Mouse (Mus musculus) heart, adult 2 months (tissue): ENCODE results near the gene Bcas3. TPM values are rescaled to one million over a fixed set of nuclear protein-coding genes. Genes with fewer than 3 reads are reported as not detected.

ENCODE experiments used
- DNase-seq, 2 experiments: peaks; one replicate each; pipeline ENCODE4 v3.0.0; 2021
- H3K27ac ChIP-seq: fragments of 200-600 bp; 2 replicates; pipeline ENCODE4 v1.8.1; 2022
- H3K27me3 ChIP-seq: fragments of 200-500 bp; 2 replicates; pipeline ENCODE4 v1.6.1; 2012; ENCODE audit warnings: mild to moderate bottlenecking, low read length, inconsistent platforms, mixed read lengths; ENCODE audit not compliant: control insufficient read depth, insufficient read depth
- H3K36me3 ChIP-seq: fragments of 200-500 bp; 2 replicates; pipeline ENCODE4 v1.6.1; 2012; ENCODE audit warnings: low read length, inconsistent platforms; ENCODE audit not compliant: control insufficient read depth, insufficient read depth
- H3K4me1 ChIP-seq: fragments of 200-500 bp; 2 replicates; pipeline ENCODE4 v1.6.1; 2011; ENCODE audit warnings: low read length; ENCODE audit not compliant: control insufficient read depth, insufficient read depth
- H3K4me3 ChIP-seq: fragments of 200-600 bp; 2 replicates; pipeline ENCODE4 v1.8.1; 2022
- H3K79me2 ChIP-seq: fragments of 200-500 bp; replicated peaks from 2 replicates; pipeline ENCODE4 v1.6.1; 2012; ENCODE audit warnings: mild to moderate bottlenecking, inconsistent platforms, low read length, moderate library complexity, mixed read lengths; ENCODE audit not compliant: control insufficient read depth, insufficient read depth
- H3K9ac ChIP-seq: fragments of 200-500 bp; 2 replicates; pipeline ENCODE4 v1.6.1; 2012; ENCODE audit warnings: low read depth, mild to moderate bottlenecking, control low read depth, inconsistent platforms, low read length, mixed read lengths
- CTCF ChIP-seq: fragments of 200-600 bp; IDR thresholded peaks from 2 replicates; pipeline ENCODE4 v1.8.1; 2022; ENCODE audit warnings: antibody characterized with exemption, mild to moderate bottlenecking, moderate library complexity
- EP300 ChIP-seq: fragments of 200-500 bp; IDR thresholded peaks from 2 replicates; pipeline ENCODE4 v1.6.1; 2011; ENCODE audit warnings: low read depth, low read length, control low read depth; ENCODE audit not compliant: insufficient read depth
- POLR2A ChIP-seq: fragments of 200-500 bp; IDR thresholded peaks from 2 replicates; pipeline ENCODE4 v1.6.1; 2011; ENCODE audit warnings: mild to moderate bottlenecking, low read depth, low read length, control low read depth; ENCODE audit not compliant: insufficient read depth
- WGBS: fragments of 180-500 bp; shearing (Covaris S2); methylation state at CpG from one replicate; pipeline ENCODE4 v1.1.7; 2018; 5-methylcytosine and 5-hydroxymethylcytosine counted together
- intact Hi-C: fragments of 180-260 bp; cut with DNase I; formaldehyde crosslinking; loops from one replicate; pipeline ENCODE4 v1.15.1; 2025
- polyA plus RNA-seq: library from polyadenylated mRNA; depleted of rRNA; stranded (reverse); fragments of >200 nt; gene quantifications from 2 replicates; pipeline ENCODE4 v1.2.3, GENCODE M21; 2012
- total RNA-seq, 2 experiments: library from RNA; stranded (reverse); gene quantifications; 2 replicates each; pipeline ENCODE4 v1.2.3; 2021

The Bcas3 gene
- total and polyA plus RNA-seq, 3 experiments: 26.6 to 40.4 (median 36.0) TPM

DNA sequence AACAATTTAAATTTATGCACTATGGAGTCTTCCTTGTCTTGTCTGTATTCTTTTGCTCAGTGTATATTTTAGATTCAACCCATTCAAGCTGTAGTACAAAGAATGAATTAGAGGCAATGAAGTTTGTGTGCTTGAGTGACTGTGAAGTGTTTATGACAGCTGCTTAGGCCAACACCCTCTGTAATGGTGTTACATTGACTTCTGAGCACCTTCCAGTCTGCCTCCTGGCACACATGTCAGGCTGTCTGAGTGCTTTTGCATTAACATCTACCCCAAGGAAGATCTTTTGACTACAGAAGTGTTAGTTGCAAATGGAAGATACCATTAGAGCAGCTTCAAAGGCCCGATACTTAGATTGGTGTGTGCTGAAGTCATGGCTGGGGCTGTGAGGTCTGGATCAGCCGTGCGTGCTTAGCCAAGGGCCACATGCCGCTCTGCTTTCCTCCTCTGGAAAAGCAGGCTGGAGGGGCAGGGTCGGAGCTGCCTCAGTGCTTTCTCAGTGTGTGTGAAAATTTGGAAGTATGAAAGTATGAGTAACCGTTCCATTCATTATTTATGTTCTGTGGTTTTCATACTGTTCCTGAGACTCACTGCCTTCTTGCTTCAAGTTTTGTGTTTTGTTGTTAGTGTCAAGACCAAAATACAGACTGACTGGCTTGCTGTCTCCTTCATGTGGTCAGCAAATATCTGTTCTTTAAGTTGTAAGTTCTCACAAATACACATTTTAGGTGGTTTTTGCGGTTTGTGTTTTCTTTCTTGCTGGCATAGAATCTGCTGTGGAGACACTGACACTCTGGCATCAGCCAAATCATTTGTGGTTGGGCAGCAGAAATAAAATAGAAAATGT, 31.2 kb downstream of the Bcas3 start:
- Histone ChIP-seq H3K4me1 (no peaks in the 10 kb centered on the region), H3K79me2 (no peaks in the 10 kb centered on the region), H3K9ac (no peak overlapping the region), H3K4me3 (no peak overlapping the region), H3K27me3 (no peaks in the 10 kb centered on the region), H3K27ac (no peak overlapping the region), H3K36me3 (no peaks in the 10 kb centered on the region)
- 92% methylated on average over 7 of the region's 7 CpGs for WGBS
- no peak for DNase-seq
- intact Hi-C loops: loop anchor here (5.0 kb wide), 5 partner anchors 88 to 788 kb away; no protein-coding TSS in a partner anchor
- TF ChIP-seq CTCF (no peak), POLR2A (no peak), EP300 (no peak)

DNA sequence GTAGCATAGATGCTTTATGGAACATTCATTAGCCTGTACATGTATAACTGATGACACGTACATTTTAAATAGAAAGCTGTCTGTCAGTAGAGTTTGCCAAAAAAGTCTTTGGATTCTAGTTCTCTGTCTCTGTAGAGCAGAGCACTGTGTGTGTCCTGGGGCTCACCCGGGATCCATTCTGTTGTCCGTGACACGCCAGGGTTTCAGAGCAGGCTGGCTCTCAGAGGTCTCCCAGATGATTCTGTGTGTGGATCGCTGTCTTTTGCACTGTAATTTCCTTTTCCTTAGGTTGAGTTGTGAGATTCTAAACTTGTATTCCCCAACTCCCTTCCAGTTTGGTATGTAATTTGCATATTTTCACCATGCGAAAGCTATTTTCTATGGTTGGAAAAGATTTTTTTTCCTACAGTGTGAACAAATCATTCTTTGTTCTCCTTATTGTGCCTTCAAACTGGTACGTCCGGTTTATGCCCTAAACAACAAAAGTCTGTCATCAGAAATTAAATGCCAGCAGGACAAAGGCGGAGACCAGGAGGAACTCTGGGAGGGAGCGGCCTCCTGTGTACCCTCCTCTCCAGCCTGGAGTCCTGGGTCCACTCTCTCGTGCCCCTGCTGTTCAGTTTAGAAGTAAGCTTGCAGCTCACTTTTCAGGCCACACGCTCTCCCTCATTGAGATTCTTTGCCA, 39.4 kb downstream of the Bcas3 start:
- Histone ChIP-seq H3K27me3 (no peaks in the 10 kb centered on the region), H3K36me3 (no peaks in the 10 kb centered on the region), H3K79me2 (no peaks in the 10 kb centered on the region), H3K27ac (peak overlapping the region; percentile 44), H3K9ac (no peak overlapping the region), H3K4me3 (no peak overlapping the region), H3K4me1 (no peaks in the 10 kb centered on the region; the same call in 1 of the 2 replicates)
- 71% methylated on average over 12 of the region's 12 CpGs for whole genome bisulfite sequencing
- DNase-seq: no peak
- intact Hi-C loops: no loop called here
- TF ChIP-seq CTCF (0 out of 2 replicates have a peak, but pooled peaks have one; percentile 1), POLR2A (no peak), EP300 (no peak)

DNA sequence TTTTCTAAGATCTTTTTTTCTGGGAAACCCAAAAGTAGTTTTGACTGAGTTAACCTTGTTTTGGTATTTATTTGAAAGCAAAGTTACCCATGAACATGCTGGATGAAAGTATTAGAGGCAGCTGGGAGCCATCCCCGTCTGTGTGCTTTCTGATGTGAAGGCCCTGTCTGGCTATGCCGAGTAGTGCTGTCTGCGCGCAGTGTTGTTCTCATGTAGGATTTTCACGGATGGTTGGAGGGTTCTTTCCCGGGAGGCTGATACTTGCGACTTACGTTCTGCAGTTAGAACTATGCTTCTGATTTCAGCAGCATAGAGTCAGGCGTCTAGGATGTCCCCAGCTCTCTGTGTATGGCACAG, 39.9 kb downstream of the Bcas3 start:
- no peak for TF ChIP-seq EP300
- TF ChIP-seq CTCF: no peak
- no peak for TF ChIP-seq POLR2A
- Histone ChIP-seq H3K27me3 (no peaks in the 10 kb centered on the region), H3K4me1 (no peaks in the 10 kb centered on the region; the same call in 1 of the 2 replicates), H3K79me2 (no peaks in the 10 kb centered on the region), H3K4me3 (no peak overlapping the region), H3K36me3 (no peaks in the 10 kb centered on the region), H3K9ac (no peak overlapping the region), H3K27ac (peak overlapping the region; percentile 44)
- WGBS: 76% methylated on average over 9 of the region's 9 CpGs
- DNase-seq: no peak
- intact Hi-C loops: no loop called here

DNA sequence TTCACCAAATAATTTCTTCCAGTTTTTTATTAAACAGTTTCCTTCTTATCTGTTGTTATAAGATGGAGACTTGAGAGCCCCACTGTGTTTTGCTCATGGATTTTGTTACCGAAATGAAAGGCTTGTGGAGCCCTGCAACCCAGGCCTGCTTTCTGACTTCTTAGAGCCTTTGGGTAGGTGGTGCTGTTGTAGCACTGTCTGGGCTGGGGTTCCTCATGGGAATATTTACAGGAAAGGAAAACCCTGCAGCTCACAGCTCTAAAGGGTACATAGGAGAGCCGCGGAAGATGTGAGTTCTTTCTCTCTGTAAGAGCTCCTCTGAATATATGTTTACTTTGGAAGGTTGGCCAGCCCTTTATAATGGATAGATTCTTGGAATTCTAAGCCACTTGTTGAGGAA, 41.0 kb downstream of the Bcas3 start:
- Histone ChIP-seq H3K36me3 (no peaks in the 10 kb centered on the region), H3K9ac (no peak overlapping the region), H3K27ac (no peak overlapping the region), H3K4me3 (no peak overlapping the region), H3K79me2 (no peaks in the 10 kb centered on the region), H3K4me1 (no peaks in the 10 kb centered on the region; the same call in 1 of the 2 replicates), H3K27me3 (no peaks in the 10 kb centered on the region)
- TF ChIP-seq CTCF (peak; percentile 50), EP300 (no peak), POLR2A (no peak)
- intact Hi-C loops: no loop called here
- no peak for DNase-seq
- WGBS: 49% methylated on average over 3 of the region's 3 CpGs

DNA sequence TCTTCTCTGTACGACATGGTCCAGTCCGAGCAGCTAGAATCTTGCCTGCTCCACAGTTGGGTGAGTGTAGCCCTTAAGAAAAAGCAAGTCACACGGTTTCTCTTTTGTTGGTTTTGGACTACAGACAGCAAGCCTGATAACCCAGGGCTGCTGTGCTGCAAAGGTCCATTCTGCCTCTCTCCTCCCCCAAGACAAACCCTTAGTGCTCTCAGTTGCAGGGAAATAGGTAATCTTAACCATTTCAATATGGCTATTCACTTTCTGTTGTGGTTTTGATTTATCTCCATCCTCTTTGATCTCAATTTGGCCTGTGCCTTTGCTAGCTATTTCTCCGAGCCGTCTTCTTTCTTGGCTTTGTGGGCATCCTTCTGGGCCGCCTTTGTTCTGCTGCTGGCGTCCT, 42.4 kb downstream of the Bcas3 start:
- no peak overlapping the region for H3K9ac ChIP-seq
- H3K27me3 ChIP-seq: no peaks in the 10 kb centered on the region
- WGBS: 73% methylated on average over 7 of the region's 7 CpGs
- no peak overlapping the region for H3K4me3 ChIP-seq
- H3K79me2 ChIP-seq: no peaks in the 10 kb centered on the region
- intact Hi-C loops: no loop called here
- no peaks in the 10 kb centered on the region; the same call in 1 of the 2 replicates for H3K4me1 ChIP-seq
- DNase-seq: no peak
- H3K27ac ChIP-seq: no peak overlapping the region
- H3K36me3 ChIP-seq: no peaks in the 10 kb centered on the region
- TF ChIP-seq CTCF (no peak), POLR2A (no peak), EP300 (no peak)

DNA sequence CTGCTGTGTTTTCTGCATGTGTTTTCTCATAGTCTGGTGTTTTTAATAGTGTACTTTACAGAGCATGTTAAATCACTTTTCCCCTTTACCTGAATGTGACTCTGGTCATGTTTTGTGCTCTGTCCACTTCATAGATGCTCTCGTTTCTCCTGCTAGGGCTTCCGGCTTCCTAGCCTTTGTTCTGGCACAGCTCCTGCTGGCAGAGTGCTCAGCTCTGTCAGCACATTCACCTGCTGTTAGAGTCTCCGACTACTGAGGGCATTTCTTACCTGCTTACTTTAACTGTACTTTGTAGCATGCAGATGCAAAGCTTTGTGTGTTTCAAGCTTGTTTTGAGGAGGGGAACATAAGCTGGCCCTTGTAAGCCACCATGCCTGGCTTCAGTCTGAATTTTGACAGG, 53.6 kb downstream of the Bcas3 start:
- Histone ChIP-seq H3K9ac (no peak overlapping the region), H3K27me3 (no peaks in the 10 kb centered on the region), H3K27ac (no peak overlapping the region), H3K4me3 (no peak overlapping the region), H3K4me1 (no peaks in the 10 kb centered on the region), H3K36me3 (no peaks in the 10 kb centered on the region), H3K79me2 (no peaks in the 10 kb centered on the region; the same call in 1 of the 2 replicates)
- DNase-seq: peak; percentile 21 to 31
- WGBS: 31% methylated on average over 3 of the region's 3 CpGs
- intact Hi-C loops: no loop called here
- no peak for TF ChIP-seq EP300
- TF ChIP-seq POLR2A: no peak
- no peak for TF ChIP-seq CTCF
